Mouse (Mus musculus) forebrain, embryonic 14.5 days (tissue): ENCODE data around the gene Mgat3. TPM values are rescaled to one million over a fixed set of nuclear protein-coding genes. Genes with fewer than 3 reads are reported as not detected.
A peak's percentile ranks its signal among the peaks of the same experiment; 100 is the strongest.

Experiments used
- ATAC-seq: fragments of 200-750 bp; cut with Nextera tagmentation; 2 replicates; pipeline ENCODE4 v1.8.0; 2017; ENCODE audit warnings: mild to moderate bottlenecking, moderate library complexity
- DNase-seq: peaks from one replicate; pipeline ENCODE4 v3.0.0-alpha.2; 2015; ENCODE audit warnings: low spot score
- H3K27ac ChIP-seq: fragments of 300-500 bp; sonication (generic); 2 replicates; pipeline ENCODE4 v1.5.1; 2014; ENCODE audit warnings: low read depth, mild to moderate bottlenecking, control low read depth, low read length, moderate library complexity
- H3K27me3 ChIP-seq: fragments of 300-500 bp; sonication (generic); replicated peaks from 2 replicates; pipeline ENCODE4 v1.6.1; 2014; ENCODE audit warnings: low read length, control low read depth, mixed read lengths; ENCODE audit not compliant: control insufficient read depth, insufficient read depth
- H3K36me3 ChIP-seq: fragments of 300-500 bp; sonication (generic); 2 replicates; pipeline ENCODE4 v1.6.1; 2014; ENCODE audit warnings: low read length, control low read depth; ENCODE audit not compliant: control insufficient read depth, insufficient read depth
- H3K4me1 ChIP-seq: fragments of 300-500 bp; sonication (generic); 2 replicates; pipeline ENCODE4 v1.6.1; 2014; ENCODE audit warnings: antibody characterized with exemption, low read length, control low read depth; ENCODE audit not compliant: control insufficient read depth, insufficient read depth
- H3K4me2 ChIP-seq: fragments of 300-500 bp; sonication (generic); 2 replicates; pipeline ENCODE4 v1.6.1; 2014; ENCODE audit warnings: mild to moderate bottlenecking, control low read depth, low read length
- H3K4me3 ChIP-seq: fragments of 300-500 bp; sonication (generic); 2 replicates; pipeline ENCODE4 v1.5.1; 2014; ENCODE audit warnings: low read depth, low read length, control low read depth
- H3K9ac ChIP-seq: fragments of 300-500 bp; sonication (generic); 2 replicates; pipeline ENCODE4 v1.6.1; 2014; ENCODE audit warnings: mild to moderate bottlenecking, low read length, control low read depth, moderate library complexity
- H3K9me3 ChIP-seq: fragments of 300-500 bp; sonication (generic); replicated peaks from 2 replicates; pipeline ENCODE4 v1.6.1; 2016; ENCODE audit warnings: low read length, control low read depth, mixed read lengths; ENCODE audit not compliant: control insufficient read depth
- WGBS: fragments of 180-500 bp; shearing (Covaris S2); extraction: QIAGEN DNeasy Blood & Tissue Kit; methylation state at CpG from one replicate; pipeline ENCODE4 v1.1.7; 2014; 5-methylcytosine and 5-hydroxymethylcytosine counted together
- polyA plus RNA-seq: library from polyadenylated mRNA; unstranded; fragments of >200 nt; fragmentation: Nextera tagmentation; extraction: Ambion mirVana; gene quantifications from 2 replicates; pipeline ENCODE4 v1.2.1, GENCODE M21; 2014

The Mgat3 gene
- polyA plus RNA-seq, 1 experiment from 2014 or later, result 11.7 TPM

DNA sequence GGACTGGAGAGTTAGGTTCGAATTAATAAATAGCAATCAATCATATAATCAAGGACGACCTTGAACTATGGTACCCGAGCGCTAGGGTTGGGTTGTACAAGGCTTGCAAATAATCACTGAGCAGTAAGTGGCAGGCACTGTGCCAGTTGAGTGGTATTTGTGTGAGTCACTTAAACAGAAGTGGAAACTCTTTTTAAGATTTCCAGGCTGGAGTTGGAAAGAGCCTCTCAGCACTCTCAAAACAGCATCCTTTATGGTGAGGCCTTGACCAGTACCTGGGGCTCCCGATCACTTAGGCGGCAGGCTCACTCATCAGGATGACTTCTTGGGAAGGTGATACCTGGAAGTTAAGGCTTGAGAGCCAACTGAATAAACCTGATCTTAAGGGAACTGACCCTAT, 80.7 kb downstream of the Mgat3 start:
- no peaks in the 10 kb centered on the region for H3K9me3 ChIP-seq
- WGBS, result 48% methylated on average over 6 of the region's 6 CpGs
- peak overlapping the region; percentile 100 for H3K4me3 ChIP-seq
- H3K9ac ChIP-seq, result peak overlapping the region; percentile 100
- no peak for ATAC-seq
- H3K27ac ChIP-seq, result peak overlapping the region; percentile 99
- no peak for DNase-seq
- peaks cover 21% of the 10 kb centered on the region for H3K4me1 ChIP-seq
- peak overlapping the region; percentile 97 for H3K4me2 ChIP-seq
- H3K27me3 ChIP-seq, result no peaks in the 10 kb centered on the region
- H3K36me3 ChIP-seq, result peaks cover 57% of the 10 kb centered on the region

DNA sequence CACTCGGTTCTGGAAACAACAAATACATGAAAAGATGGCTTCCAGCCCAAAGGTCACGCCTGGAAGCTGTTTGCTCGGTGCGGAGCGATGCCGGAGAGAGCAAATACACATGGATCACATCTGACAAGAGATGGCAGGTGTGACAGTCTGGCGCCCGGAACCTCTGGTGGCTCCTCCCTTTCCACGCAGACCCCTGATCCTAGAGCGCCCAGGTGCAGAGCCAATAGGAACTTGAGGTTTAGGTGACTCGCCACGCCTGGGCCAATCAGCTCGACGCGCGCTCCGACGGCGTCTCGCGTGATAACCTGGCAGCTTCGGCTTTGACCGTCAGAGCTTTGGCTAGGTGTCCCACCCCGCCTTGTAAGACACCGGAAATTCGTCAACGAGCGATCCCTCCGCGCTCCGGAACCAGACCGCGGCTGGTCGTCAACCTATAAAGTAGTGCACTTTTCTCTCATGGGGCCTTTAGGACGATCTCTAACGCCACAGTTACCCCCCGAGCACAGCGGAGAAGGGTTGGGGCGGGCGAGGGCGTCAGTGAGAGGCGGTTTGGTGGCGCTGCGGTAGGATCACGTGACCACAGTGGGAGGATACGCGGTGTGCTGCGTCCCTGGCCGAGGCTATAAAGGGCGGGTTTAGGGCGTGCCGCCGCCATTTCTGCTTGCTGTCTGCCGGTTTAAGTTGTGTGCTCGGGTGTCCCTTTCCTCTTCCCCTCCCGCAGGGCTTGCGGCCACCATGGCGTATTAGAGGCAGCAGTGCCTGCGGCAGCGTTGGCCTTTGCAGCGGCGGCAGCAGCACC, 81.5 kb downstream of the Mgat3 start, which contains the start of gene Atf4:
TSS of gene Atf4 (plus strand) at position 338 of the 799 bp plus-strand sequence.
- Histone ChIP-seq H3K27ac (peak within 1 kb of the TSS; percentile 99), H3K4me3 (peak within 1 kb of the TSS; percentile 100), H3K4me1 (peaks cover 21% of the 10 kb centered on the region), H3K36me3 (peaks cover 57% of the 10 kb centered on the region), H3K9me3 (no peaks in the 10 kb centered on the region), H3K4me2 (peak within 1 kb of the TSS; percentile 97), H3K27me3 (no peaks in the 10 kb centered on the region), H3K9ac (peak within 1 kb of the TSS; percentile 100)
- DNase-seq, result peak; percentile 100
- ATAC-seq, result peak; percentile 97
- under 1% methylated on average over 62 of the region's 62 CpGs for WGBS

DNA sequence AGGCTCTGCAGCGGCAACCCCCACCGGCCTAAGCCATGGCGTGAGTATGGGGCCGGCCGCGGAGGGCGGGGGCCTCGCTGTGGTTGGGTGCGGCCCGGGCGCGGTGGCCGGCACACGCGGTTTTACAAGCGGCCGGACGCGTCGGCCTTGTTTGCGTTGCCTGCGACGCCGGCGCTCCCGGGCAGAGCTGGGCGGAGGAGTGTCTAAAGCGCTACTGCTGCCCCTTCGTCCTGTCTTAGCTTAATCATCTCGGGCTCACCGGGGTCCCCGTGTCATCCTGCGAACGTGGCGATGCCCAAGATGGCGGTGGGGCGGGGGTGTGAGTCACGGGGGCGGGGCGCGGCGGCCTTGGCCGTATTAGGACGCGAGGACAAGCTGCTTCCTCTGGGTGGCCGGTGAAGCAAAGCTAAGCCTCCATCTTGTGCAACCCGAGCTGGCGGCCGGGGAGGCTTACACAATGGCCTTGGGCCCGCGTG, 82.2 kb downstream of the Mgat3 start:
- peaks cover 53% of the 10 kb centered on the region for H3K36me3 ChIP-seq
- 0% methylated on average over 37 of the region's 51 CpGs for WGBS
- DNase-seq, result peak; percentile 77
- peak overlapping the region; percentile 99 for H3K27ac ChIP-seq
- H3K4me2 ChIP-seq, result peak overlapping the region; percentile 97
- H3K4me1 ChIP-seq, result peaks cover 21% of the 10 kb centered on the region
- peak; percentile 9 for ATAC-seq
- H3K27me3 ChIP-seq, result no peaks in the 10 kb centered on the region
- H3K9me3 ChIP-seq, result no peaks in the 10 kb centered on the region
- peak overlapping the region; percentile 100 for H3K9ac ChIP-seq
- H3K4me3 ChIP-seq, result peak overlapping the region; percentile 100

DNA sequence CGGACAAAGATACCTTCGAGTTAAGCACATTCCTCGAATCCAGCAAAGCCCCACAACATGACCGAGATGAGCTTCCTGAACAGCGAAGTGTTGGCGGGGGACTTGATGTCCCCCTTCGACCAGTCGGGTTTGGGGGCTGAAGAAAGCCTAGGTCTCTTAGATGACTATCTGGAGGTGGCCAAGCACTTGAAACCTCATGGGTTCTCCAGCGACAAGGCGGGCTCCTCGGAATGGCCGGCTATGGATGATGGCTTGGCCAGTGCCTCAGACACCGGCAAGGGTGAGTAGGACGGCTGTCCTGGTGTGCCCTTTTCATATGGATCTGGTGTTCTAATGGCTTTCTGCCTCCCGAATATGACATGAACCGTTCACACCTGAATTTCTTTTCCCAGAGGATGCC, 82.7 kb downstream of the Mgat3 start:
- Histone ChIP-seq H3K27ac (peak overlapping the region; percentile 99), H3K9ac (peak overlapping the region; percentile 100), H3K9me3 (no peaks in the 10 kb centered on the region), H3K4me3 (peak overlapping the region; percentile 100), H3K4me2 (peak overlapping the region; percentile 97), H3K36me3 (peaks cover 52% of the 10 kb centered on the region), H3K27me3 (no peaks in the 10 kb centered on the region), H3K4me1 (peaks cover 21% of the 10 kb centered on the region)
- DNase-seq, result no peak
- no peak for ATAC-seq
- WGBS, result 12% methylated on average over 16 of the region's 16 CpGs

DNA sequence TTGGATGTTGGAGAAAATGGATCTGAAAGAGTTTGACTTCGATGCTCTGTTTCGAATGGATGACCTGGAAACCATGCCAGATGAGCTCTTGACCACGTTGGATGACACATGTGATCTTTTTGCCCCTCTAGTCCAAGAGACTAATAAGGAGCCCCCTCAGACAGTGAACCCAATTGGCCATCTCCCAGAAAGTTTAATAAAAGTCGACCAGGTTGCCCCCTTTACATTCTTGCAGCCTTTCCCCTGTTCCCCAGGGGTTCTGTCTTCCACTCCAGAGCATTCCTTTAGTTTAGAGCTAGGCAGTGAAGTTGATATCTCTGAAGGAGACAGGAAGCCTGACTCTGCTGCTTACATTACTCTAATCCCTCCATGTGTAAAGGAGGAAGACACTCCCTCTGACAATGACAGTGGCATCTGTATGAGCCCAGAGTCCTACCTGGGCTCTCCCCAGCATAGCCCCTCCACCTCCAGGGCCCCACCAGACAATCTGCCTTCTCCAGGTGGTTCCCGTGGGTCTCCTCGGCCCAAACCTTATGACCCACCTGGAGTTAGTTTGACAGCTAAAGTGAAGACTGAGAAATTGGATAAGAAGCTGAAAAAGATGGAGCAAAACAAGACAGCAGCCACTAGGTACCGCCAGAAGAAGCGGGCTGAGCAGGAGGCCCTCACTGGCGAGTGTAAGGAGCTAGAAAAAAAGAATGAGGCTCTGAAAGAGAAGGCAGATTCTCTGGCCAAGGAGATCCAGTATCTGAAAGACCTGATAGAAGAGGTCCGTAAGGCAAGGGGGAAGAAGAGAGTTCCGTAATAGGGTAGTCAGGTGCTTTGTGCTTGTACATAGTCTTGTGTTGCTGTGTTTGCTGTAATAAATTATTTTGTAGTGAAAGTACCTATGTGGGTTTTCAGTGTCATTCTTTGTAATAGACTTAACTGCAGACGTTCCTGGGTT, 83.4 kb downstream of the Mgat3 start:
- Histone ChIP-seq H3K27ac (peak overlapping the region; percentile 99), H3K4me1 (peaks cover 21% of the 10 kb centered on the region), H3K9me3 (no peaks in the 10 kb centered on the region), H3K4me2 (peak overlapping the region; percentile 97), H3K27me3 (no peaks in the 10 kb centered on the region), H3K36me3 (peaks cover 50% of the 10 kb centered on the region), H3K4me3 (peak overlapping the region; percentile 100), H3K9ac (peak overlapping the region; percentile 100)
- DNase-seq (no peak), ATAC-seq (no peak)
- WGBS, result 64% methylated on average over 12 of the region's 12 CpGs

DNA sequence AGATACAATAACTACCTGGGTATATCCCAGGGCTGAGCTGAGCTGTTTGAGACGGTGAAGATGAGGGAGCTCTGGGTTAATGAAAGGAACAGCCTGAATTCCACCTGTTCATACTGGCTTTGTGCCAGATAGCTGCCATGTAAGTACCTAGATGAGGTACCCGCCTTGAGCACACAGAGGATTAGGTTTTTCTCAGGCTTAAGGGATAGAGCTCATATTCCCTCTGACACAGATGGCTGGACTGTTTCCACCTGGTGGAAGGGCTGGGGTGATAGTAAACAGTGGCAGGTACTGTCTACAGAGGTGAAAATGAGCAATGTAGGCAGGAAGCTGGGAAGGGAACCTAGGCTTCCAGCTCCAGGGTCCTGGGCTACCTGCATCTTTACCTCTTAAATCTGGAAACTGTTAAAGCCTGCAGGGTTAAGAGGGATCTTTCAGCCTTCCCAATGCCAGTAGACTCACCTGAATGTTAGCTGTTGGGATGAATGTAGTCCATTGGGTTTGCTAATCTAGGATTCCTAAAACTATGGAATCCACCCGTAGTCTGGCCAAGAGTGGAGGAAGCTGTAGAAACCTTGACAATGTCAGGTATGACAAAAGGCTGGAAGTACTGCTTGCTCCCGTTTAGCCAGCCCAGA, 84.2 kb downstream of the Mgat3 start:
- no peaks in the 10 kb centered on the region for H3K9me3 ChIP-seq
- DNase-seq (peak; percentile 49), ATAC-seq (no peak)
- H3K36me3 ChIP-seq, result peaks cover 45% of the 10 kb centered on the region
- H3K9ac ChIP-seq, result peak overlapping the region; percentile 100; the same call in 1 of the 2 replicates
- peak overlapping the region; percentile 100; the same call in 1 of the 2 replicates for H3K4me3 ChIP-seq
- H3K4me2 ChIP-seq, result peak overlapping the region; percentile 97
- H3K27ac ChIP-seq, result peak overlapping the region; percentile 99
- H3K27me3 ChIP-seq, result no peaks in the 10 kb centered on the region
- peaks cover 21% of the 10 kb centered on the region for H3K4me1 ChIP-seq
- WGBS, result 13% methylated on average over 4 of the region's 4 CpGs

DNA sequence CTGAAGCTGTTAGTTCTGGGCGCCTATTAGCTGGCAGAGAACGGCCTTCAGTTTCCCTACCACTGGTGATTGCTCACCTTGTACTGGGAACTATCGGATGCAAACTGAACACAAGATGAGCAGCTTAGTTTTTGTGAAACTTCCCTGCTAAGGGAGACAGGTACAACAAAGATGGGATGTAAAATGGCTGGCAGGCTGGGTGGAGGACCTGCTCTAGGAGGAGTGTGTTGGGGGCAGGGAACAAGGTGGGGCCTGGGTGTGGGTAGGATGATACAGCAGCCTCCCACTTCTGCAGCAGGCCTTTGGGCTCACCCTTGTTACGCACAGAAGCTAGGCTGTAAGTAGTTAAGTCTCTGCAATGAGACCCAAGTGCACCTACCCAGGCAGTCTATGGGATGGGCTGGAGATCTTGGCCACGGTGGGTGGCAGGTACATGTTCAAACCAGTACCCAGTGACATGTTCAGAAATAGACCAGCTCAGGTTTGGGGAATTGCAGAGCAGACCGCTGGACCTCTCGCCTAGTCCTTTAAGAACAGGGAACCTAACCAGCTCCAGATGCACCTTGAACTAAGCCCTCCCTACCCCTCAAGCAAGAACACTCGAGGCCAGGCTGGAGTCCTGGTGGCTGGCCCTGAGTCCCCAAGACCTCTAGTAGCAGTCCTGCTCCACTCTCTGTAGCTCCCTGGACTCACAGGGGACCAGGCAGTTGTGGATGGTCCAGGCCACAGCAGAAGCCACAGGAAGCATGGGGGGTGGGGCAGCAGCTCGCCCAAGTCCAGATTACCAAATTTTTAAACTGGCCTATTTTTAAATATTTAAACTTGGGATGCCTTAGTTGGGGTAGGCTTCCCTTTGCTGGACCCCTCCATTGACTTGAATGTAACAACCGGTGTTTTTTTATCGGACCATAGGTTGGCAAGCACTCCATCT, 85.0 kb downstream of the Mgat3 start:
- no peaks in the 10 kb centered on the region for H3K27me3 ChIP-seq
- no peak for ATAC-seq
- no peak overlapping the region for H3K9ac ChIP-seq
- peaks cover 45% of the 10 kb centered on the region for H3K36me3 ChIP-seq
- H3K4me1 ChIP-seq, result peaks cover 25% of the 10 kb centered on the region
- WGBS, result 66% methylated on average over 11 of the region's 11 CpGs
- H3K27ac ChIP-seq, result peak overlapping the region; percentile 3; the same call in 1 of the 2 replicates
- DNase-seq, result no peak
- no peaks in the 10 kb centered on the region for H3K9me3 ChIP-seq
- no peak overlapping the region; the same call in 1 of the 2 replicates for H3K4me2 ChIP-seq
- H3K4me3 ChIP-seq, result no peak overlapping the region
